Mouse (Mus musculus): ENCODE measurements at regions not wholly inside any gene's neighbourhood (a gene's known extent, or its start where the extent isn't known, plus 50 kb on each side); places are given as distances from the start of the nearest gene placed in this dataset.
A peak's percentile ranks its signal among the peaks of the same experiment; 100 is the strongest.

DNA sequence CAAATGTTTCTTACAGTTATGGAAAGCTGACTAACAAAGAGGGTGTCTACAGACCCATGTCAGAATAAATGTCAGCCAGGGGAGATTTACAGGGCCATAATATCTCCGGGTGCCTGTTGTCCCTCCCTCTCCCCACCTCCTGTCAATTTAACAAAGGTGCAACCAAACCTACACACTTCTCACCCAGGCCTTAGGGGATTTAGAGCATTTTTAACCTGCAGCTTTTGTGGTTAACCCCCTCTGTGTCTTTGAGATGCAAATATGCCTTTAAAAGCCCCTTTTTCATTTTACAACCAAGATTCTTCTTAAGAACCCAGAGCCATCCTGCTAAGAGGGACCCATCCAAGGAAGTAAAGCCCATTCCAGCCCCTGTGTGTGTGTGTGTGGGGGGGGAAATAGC, 573.3 kb downstream of the Tmem132b start:
- ATAC-seq (ENCODE audit: low FRiP score), result no peak
- Histone ChIP-seq H3K4me2 (no peak overlapping the region), H3K27ac (no peak overlapping the region), H3K36me3 (replicated peaks) (no peaks in the 10 kb centered on the region), H3K4me3 (replicated peaks) (no peak overlapping the region), H3K27me3 (no peaks in the 10 kb centered on the region), H3K4me1 (peaks cover 3% of the 10 kb centered on the region; the same call in 1 of the 2 replicates), H3K9me3 (no peaks in the 10 kb centered on the region), H3K9ac (no peak overlapping the region)
- WGBS, result 50% methylated on average over 1 of the region's 1 CpGs

- Histone ChIP-seq H3K27ac (no peak overlapping the region), H3K9me3 (no peaks in the 10 kb centered on the region), H3K27me3 (no peaks in the 10 kb centered on the region), H3K4me2 (no peak overlapping the region), H3K4me1 (peaks cover 3% of the 10 kb centered on the region; the same call in 1 of the 2 replicates), H3K36me3 (replicated peaks) (no peaks in the 10 kb centered on the region), H3K9ac (no peak overlapping the region), H3K4me3 (replicated peaks) (no peak overlapping the region)
- ATAC-seq (ENCODE audit: low FRiP score), result no peak
- 89% methylated on average over 1 of the region's 1 CpGs for WGBS
Measured at GRCm38 (mm10) chr5:126105446-126105845, 573.9 kb downstream of the Tmem132b start.

DNA sequence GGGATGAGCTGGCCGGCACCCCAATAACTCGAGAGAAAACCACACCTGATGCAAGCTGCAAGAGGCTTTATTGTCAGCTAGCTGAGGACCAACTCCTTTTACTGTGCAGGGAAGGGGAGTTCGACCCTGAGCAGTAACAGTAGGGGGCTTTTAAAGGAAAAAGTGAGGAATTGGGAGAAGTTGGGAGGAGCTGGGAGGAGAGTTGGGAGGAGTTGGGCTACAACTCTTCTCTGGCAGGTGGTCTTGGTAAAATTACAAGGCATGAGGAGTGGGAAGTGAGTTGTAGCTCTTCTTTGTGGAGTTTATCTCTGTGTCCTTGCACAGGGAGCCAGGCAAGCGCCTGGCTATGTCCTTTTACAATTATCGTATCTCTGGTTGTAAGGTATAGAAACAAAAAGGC, 575.4 kb downstream of the Tmem132b start:
- 85% methylated on average over 5 of the region's 5 CpGs for WGBS
- no peaks in the 10 kb centered on the region for H3K27me3 ChIP-seq
- no peak overlapping the region for H3K4me2 ChIP-seq
- no peaks in the 10 kb centered on the region for H3K9me3 ChIP-seq
- no peak for ATAC-seq (ENCODE audit: low FRiP score)
- no peak overlapping the region for H3K27ac ChIP-seq
- no peak overlapping the region for H3K4me3 ChIP-seq (replicated peaks)
- H3K9ac ChIP-seq, result no peak overlapping the region
- H3K36me3 ChIP-seq (replicated peaks), result no peaks in the 10 kb centered on the region
- peaks cover 3% of the 10 kb centered on the region; the same call in 1 of the 2 replicates for H3K4me1 ChIP-seq

- Histone ChIP-seq H3K4me1 (peaks cover 3% of the 10 kb centered on the region; the same call in 1 of the 2 replicates), H3K9ac (no peak overlapping the region), H3K27me3 (no peaks in the 10 kb centered on the region), H3K9me3 (no peaks in the 10 kb centered on the region), H3K36me3 (replicated peaks) (no peaks in the 10 kb centered on the region), H3K4me2 (no peak overlapping the region), H3K4me3 (replicated peaks) (no peak overlapping the region), H3K27ac (no peak overlapping the region)
- WGBS, result 77% methylated on average over 3 of the region's 3 CpGs
- ATAC-seq (ENCODE audit: low FRiP score), result no peak
Measured at GRCm38 (mm10) chr5:126108837-126109236, 577.3 kb downstream of the Tmem132b start.

- 89% methylated on average over 2 of the region's 2 CpGs for WGBS
- no peak overlapping the region for H3K4me2 ChIP-seq
- H3K4me1 ChIP-seq, result no peaks in the 10 kb centered on the region
Measured at GRCm38 (mm10) chr5:126117291-126117690, 585.7 kb downstream of the Tmem132b start.

DNA sequence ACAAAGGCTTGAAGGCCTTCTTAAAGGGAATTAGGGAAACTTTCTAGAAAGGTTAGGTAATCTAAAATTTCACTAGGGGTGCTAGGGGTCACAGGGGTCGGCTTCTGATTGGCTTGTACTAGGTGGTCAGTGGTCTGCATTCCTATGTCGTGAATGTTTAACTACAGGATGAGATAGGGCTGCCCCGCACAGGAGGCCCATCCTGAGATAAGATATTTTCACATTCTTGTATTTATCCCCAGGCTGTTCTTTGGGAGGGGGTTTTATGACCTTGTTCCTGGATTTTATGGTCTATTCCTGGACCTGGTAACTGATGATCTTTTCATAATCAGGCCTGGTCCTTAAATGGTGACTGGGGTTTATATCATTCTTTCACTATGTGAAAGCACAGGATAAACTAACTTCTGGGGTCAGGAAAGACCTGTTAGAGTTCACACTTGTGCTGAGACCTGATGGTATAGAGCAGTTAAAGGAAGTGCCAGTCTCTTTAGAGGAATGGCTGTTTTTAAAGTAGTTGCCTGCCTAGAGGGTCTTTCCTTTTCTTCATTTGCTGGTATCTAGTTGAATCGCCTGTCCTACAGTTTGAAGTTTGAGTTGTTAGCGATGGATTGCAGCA, 586.4 kb downstream of the Tmem132b start:
- no peaks in the 10 kb centered on the region for H3K9me3 ChIP-seq
- no peak for ATAC-seq (ENCODE audit: low FRiP score)
- no peak overlapping the region for H3K27ac ChIP-seq
- WGBS, result 82% methylated on average over 5 of the region's 5 CpGs
- no peaks in the 10 kb centered on the region for H3K36me3 ChIP-seq (replicated peaks)
- H3K4me3 ChIP-seq (replicated peaks), result no peak overlapping the region
- no peak overlapping the region for H3K9ac ChIP-seq
- no peaks in the 10 kb centered on the region for H3K27me3 ChIP-seq
- H3K4me2 ChIP-seq, result no peak overlapping the region
- H3K4me1 ChIP-seq, result no peaks in the 10 kb centered on the region

More at GRCm38 (mm10) chr5:126117291-126117690, 585.7 kb downstream of the Tmem132b start:
- Histone ChIP-seq H3K27me3 (no peaks in the 10 kb centered on the region), H3K27ac (no peak overlapping the region), H3K9me3 (no peaks in the 10 kb centered on the region), H3K4me3 (replicated peaks) (no peak overlapping the region), H3K9ac (no peak overlapping the region), H3K36me3 (replicated peaks) (no peaks in the 10 kb centered on the region)
- ATAC-seq (ENCODE audit: low FRiP score), result no peak

DNA sequence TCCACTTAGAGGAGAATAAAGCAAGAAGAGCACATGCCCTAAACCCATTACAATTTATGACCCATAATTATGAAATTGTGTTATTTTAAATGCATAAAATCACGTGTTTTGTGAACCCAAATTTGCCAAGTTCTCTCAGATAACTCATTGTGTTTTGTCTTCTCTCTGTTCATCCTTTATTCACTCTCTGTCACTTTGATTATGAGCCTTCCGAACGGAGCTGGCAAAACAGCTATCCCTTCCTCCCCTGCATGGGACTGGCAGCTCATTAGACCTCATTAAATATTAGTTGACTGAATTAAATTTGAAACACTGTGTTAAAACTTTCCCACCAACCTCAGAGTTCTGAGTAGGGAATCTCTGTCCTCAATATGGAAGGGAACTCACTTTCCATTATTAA, 587.2 kb downstream of the Tmem132b start:
- Histone ChIP-seq H3K27ac (no peak overlapping the region), H3K36me3 (replicated peaks) (no peaks in the 10 kb centered on the region), H3K4me1 (no peaks in the 10 kb centered on the region), H3K9ac (no peak overlapping the region), H3K27me3 (no peaks in the 10 kb centered on the region), H3K4me3 (replicated peaks) (no peak overlapping the region), H3K4me2 (no peak overlapping the region), H3K9me3 (no peaks in the 10 kb centered on the region)
- WGBS, result 73% methylated on average over 3 of the region's 3 CpGs
- no peak for ATAC-seq (ENCODE audit: low FRiP score)

DNA sequence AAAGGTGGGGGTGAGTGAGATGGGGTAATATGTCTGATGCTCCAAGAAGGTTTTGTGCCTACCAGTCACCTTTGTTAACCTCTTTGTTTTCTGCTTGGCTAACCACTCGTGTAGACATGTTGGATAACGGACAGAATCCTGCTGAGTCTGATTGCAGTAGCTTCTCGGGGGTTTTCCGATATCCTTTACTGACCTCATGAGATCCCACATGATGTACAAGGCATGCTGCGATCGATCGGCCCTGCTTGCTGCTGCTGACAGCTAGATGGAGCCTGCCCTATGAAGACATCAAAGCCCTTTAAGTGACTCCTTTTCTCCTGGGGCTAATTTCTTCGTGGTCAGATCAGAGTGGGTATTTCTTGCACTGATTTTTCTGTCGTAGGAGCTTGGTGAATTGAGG, 591.6 kb downstream of the Tmem132b start:
- Histone ChIP-seq H3K36me3 (replicated peaks) (no peaks in the 10 kb centered on the region), H3K27me3 (no peaks in the 10 kb centered on the region), H3K9me3 (no peaks in the 10 kb centered on the region), H3K4me1 (peaks cover 9% of the 10 kb centered on the region; the same call in 1 of the 2 replicates), H3K27ac (no peak overlapping the region), H3K4me2 (no peak overlapping the region), H3K4me3 (replicated peaks) (no peak overlapping the region), H3K9ac (no peak overlapping the region)
- 66% methylated on average over 9 of the region's 9 CpGs for WGBS
- no peak for ATAC-seq (ENCODE audit: low FRiP score)

DNA sequence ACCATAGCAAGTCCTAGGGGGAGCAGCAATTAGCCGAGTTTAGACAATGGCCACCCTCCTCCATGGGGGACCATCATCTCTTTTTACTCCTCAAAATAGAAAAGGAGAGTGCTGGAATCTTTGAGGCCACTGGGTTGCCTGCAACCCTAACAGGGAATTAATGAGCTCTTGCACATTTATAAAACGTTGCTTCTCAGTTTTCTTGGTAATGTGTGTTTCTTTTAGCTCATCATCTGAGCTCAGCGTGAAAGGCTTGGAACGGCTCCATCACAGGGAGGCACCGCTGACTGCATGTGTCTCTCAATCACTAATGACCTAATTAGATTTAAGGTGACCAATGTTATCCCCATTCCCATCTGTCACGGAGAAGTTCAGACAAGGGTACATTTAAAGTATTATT, 595.9 kb downstream of the Tmem132b start:
- no peaks in the 10 kb centered on the region for H3K36me3 ChIP-seq (replicated peaks)
- no peaks in the 10 kb centered on the region for H3K27me3 ChIP-seq
- no peak overlapping the region for H3K4me2 ChIP-seq
- H3K4me1 ChIP-seq, result peaks cover 10% of the 10 kb centered on the region; the same call in 1 of the 2 replicates
- no peaks in the 10 kb centered on the region for H3K9me3 ChIP-seq
- WGBS, result 21% methylated on average over 6 of the region's 6 CpGs
- no peak overlapping the region for H3K9ac ChIP-seq
- 0 out of 2 replicates have a peak overlapping the region, but pooled peaks have one; percentile 31 for H3K27ac ChIP-seq
- no peak overlapping the region for H3K4me3 ChIP-seq (replicated peaks)
- ATAC-seq (ENCODE audit: low FRiP score), result no peak

- 0 out of 2 replicates have a peak, but pooled peaks cover 3% of the 10 kb centered on the region for H3K27me3 ChIP-seq
- H3K4me1 ChIP-seq, result no peaks in the 10 kb centered on the region
- no peaks in the 10 kb centered on the region for H3K9me3 ChIP-seq
- no peak for ATAC-seq (ENCODE audit: low FRiP score)
- H3K4me3 ChIP-seq (replicated peaks), result no peak overlapping the region
- no peak overlapping the region for H3K4me2 ChIP-seq
- no peak overlapping the region for H3K27ac ChIP-seq
- no peak overlapping the region for H3K9ac ChIP-seq
- H3K36me3 ChIP-seq (replicated peaks), result no peaks in the 10 kb centered on the region
- WGBS, result 87% methylated on average over 2 of the region's 2 CpGs
Measured at GRCm38 (mm10) chr5:126148908-126149307, 617.3 kb downstream of the Tmem132b start.

DNA sequence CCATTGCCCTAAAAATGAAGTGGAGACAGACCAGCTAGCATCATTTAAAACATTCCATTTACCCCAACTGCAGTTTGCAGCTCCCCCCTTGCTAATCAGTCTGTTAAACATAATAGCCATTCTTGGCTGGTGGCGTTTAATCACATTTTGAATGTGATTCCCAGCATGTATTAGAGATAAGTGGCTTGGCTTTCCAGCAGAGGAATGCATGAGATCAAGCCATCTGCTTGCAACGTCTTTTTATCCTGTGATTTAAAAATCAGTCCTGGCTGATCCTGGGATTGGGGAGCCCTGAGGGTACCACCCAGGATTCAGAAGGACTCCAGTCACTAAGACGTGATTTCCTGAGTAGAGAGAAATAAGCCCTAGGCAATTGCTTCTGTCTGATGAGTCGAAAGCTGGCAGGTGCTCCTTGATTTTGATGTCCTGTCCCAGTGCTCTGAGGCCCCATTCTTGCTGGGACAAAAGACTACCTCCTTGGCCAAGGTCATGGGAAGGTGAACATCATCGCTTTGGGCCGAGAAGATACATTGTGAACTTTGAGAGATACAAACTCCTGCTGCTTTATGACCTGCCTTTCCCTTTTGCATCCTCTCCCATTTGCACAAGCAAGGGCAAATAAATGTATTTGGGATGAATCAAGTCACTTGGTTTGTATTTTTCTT, 623.8 kb downstream of the Tmem132b start:
- Histone ChIP-seq H3K36me3 (replicated peaks) (no peaks in the 10 kb centered on the region), H3K27me3 (no peaks in the 10 kb centered on the region), H3K27ac (no peak overlapping the region), H3K9ac (no peak overlapping the region), H3K9me3 (no peaks in the 10 kb centered on the region), H3K4me1 (peaks cover 7% of the 10 kb centered on the region), H3K4me2 (no peak overlapping the region), H3K4me3 (replicated peaks) (no peak overlapping the region)
- WGBS, result 19% methylated on average over 6 of the region's 6 CpGs
- no peak for ATAC-seq (ENCODE audit: low FRiP score)

DNA sequence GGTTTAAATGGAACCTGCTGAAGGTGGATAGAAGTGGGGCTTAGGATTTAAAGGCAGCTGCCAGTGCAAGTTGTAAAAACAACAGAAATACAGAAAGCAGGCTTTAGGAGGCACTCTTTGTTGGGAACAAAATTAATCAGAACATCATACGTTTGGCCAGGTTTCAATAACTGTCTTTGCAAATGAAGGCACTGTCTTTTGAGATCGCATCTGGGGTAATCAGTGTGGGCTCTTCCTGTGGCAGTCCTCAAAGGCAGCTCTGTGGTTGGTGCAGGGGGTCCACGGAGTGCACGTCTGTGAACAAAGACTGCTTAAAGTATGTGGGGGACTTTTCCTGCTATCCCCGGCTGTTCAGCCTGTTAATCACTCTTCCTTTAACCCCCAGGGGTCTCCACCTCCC, 654.5 kb downstream of the Tmem132b start:
- Histone ChIP-seq H3K9ac (no peak overlapping the region), H3K27ac (no peak overlapping the region), H3K36me3 (replicated peaks) (no peaks in the 10 kb centered on the region), H3K9me3 (no peaks in the 10 kb centered on the region), H3K27me3 (no peaks in the 10 kb centered on the region), H3K4me2 (no peak overlapping the region), H3K4me3 (replicated peaks) (no peak overlapping the region), H3K4me1 (peaks cover 6% of the 10 kb centered on the region)
- WGBS, result 28% methylated on average over 5 of the region's 5 CpGs
- ATAC-seq (ENCODE audit: low FRiP score), result no peak

- WGBS, result 86% methylated on average over 4 of the region's 4 CpGs
- H3K36me3 ChIP-seq (replicated peaks), result no peaks in the 10 kb centered on the region
- no peak for ATAC-seq (ENCODE audit: low FRiP score)
- no peak overlapping the region for H3K4me2 ChIP-seq
- H3K4me3 ChIP-seq (replicated peaks), result no peak overlapping the region
- no peaks in the 10 kb centered on the region for H3K9me3 ChIP-seq
- 0 out of 2 replicates have a peak, but pooled peaks cover 5% of the 10 kb centered on the region for H3K4me1 ChIP-seq
- no peak overlapping the region for H3K9ac ChIP-seq
- H3K27ac ChIP-seq, result no peak overlapping the region
- no peaks in the 10 kb centered on the region for H3K27me3 ChIP-seq
Measured at GRCm38 (mm10) chr5:126199876-126200275, 668.3 kb downstream of the Tmem132b start.

Data from forebrain, embryonic 12.5 days (tissue).